Mouse (Mus musculus): ENCODE measurements around the gene Usp43. TPM values are rescaled to one million over a fixed set of nuclear protein-coding genes. Genes with fewer than 3 reads are reported as not detected.
A peak's percentile ranks its signal among the peaks of the same experiment; 100 is the strongest.

Gene Usp43
- total and polyA plus RNA-seq, 2 experiments from 2014 or later: 0.66 to 3.9 TPM

GRCm38 (mm10) chr11:67865100-67865499, 56.9 kb downstream of the Usp43 start:
- no peak overlapping the region for H3K4me2 ChIP-seq (ENCODE audit: low read depth, low read length)
- WGBS: 60% methylated on average over 5 of the region's 5 CpGs
- peaks cover 8% of the 10 kb centered on the region; the same call in 1 of the 2 replicates for H3K4me1 ChIP-seq (ENCODE audit: control insufficient read depth, insufficient read depth)
- no peaks in the 10 kb centered on the region for H3K36me3 ChIP-seq (replicated peaks; ENCODE audit: control insufficient read depth, insufficient read depth, low read length)
- no peak overlapping the region for H3K9ac ChIP-seq (replicated peaks; ENCODE audit: low read depth, low read length)
- no peaks in the 10 kb centered on the region for H3K27me3 ChIP-seq (ENCODE audit: control insufficient read depth, insufficient read depth, low read length)
- no peaks in the 10 kb centered on the region for H3K9me3 ChIP-seq (replicated peaks; ENCODE audit: control insufficient read depth, low read length)
- ATAC-seq (ENCODE audit: insufficient read depth, low read depth) (no peak), DNase-seq (ENCODE audit: low spot score) (no peak)
- H3K4me3 ChIP-seq (ENCODE audit: low read depth, low read length): no peak overlapping the region
- TF ChIP-seq CTCF (IDR thresholded peaks at IDR 0.05; ENCODE audit: low read depth) (peak; percentile 56), EP300 (IDR thresholded peaks at IDR 0.05; ENCODE audit: low read depth) (no peak)
- H3K27ac ChIP-seq (ENCODE audit: low read depth): no peak overlapping the region

DNA sequence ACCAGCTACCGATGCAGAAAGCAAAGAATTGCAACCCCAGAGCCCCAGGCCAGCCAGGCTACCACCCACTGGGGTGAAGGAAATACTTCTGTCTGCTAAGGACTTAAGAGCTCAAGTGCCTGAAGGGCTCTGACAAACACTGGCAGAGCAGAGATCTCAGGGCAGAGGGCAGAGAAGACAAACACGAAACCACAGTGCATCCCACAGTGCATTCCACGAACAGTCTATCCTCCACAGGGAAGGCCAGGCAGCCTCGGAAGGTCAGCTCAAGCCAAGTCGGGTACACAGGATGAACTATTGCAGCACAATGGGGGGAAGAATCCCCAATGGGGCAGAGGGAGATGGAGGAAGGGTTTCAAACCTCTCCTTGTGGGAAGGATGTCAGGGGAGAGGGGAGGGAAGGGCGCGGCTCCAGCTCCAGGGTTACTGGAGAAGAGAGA, 60.5 kb downstream of the Usp43 start:
- peak; percentile 18 for DNase-seq (ENCODE audit: low spot score)
- no peak; the same call in 1 of the 2 replicates for ATAC-seq (ENCODE audit: insufficient read depth, low read depth)
- H3K9ac ChIP-seq (replicated peaks; ENCODE audit: low read depth, low read length): no peak overlapping the region

GRCm38 (mm10) chr11:67860743-67861398, 61.1 kb downstream of the Usp43 start:
- H3K4me1 ChIP-seq (ENCODE audit: control insufficient read depth, insufficient read depth): peaks cover 8% of the 10 kb centered on the region; the same call in 1 of the 2 replicates
- ATAC-seq (ENCODE audit: insufficient read depth, low read depth) (no peak), DNase-seq (ENCODE audit: low spot score) (no peak)
- H3K27me3 ChIP-seq (ENCODE audit: control insufficient read depth, insufficient read depth, low read length): no peaks in the 10 kb centered on the region
- H3K36me3 ChIP-seq (replicated peaks; ENCODE audit: control insufficient read depth, insufficient read depth, low read length): no peaks in the 10 kb centered on the region
- TF ChIP-seq CTCF (IDR thresholded peaks at IDR 0.05; ENCODE audit: low read depth) (no peak), EP300 (IDR thresholded peaks at IDR 0.05; ENCODE audit: low read depth) (no peak)
- WGBS: 57% methylated on average over 7 of the region's 7 CpGs
- no peak overlapping the region for H3K4me2 ChIP-seq (ENCODE audit: low read depth, low read length)
- H3K9ac ChIP-seq (replicated peaks; ENCODE audit: low read depth, low read length): no peak overlapping the region
- H3K4me3 ChIP-seq (ENCODE audit: low read depth, low read length): no peak overlapping the region
- H3K27ac ChIP-seq (ENCODE audit: low read depth): peak overlapping the region; percentile 56; the same call in 1 of the 2 replicates
- no peaks in the 10 kb centered on the region for H3K9me3 ChIP-seq (replicated peaks; ENCODE audit: control insufficient read depth, low read length)

More for the DNA sequence above, 60.5 kb downstream of the Usp43 start:
- Histone ChIP-seq H3K4me3 (ENCODE audit: low read depth, low read length) (no peak overlapping the region), H3K36me3 (replicated peaks; ENCODE audit: control insufficient read depth, insufficient read depth, low read length) (no peaks in the 10 kb centered on the region), H3K4me2 (ENCODE audit: low read depth, low read length) (no peak overlapping the region), H3K4me1 (ENCODE audit: control insufficient read depth, insufficient read depth) (peaks cover 8% of the 10 kb centered on the region; the same call in 1 of the 2 replicates), H3K9me3 (replicated peaks; ENCODE audit: control insufficient read depth, low read length) (no peaks in the 10 kb centered on the region), H3K27ac (ENCODE audit: low read depth) (peak overlapping the region; percentile 56; the same call in 1 of the 2 replicates), H3K27me3 (ENCODE audit: control insufficient read depth, insufficient read depth, low read length) (no peaks in the 10 kb centered on the region)
- WGBS: 21% methylated on average over 7 of the region's 7 CpGs
- TF ChIP-seq CTCF (IDR thresholded peaks at IDR 0.05; ENCODE audit: low read depth) (no peak), EP300 (IDR thresholded peaks at IDR 0.05; ENCODE audit: low read depth) (no peak)

DNA sequence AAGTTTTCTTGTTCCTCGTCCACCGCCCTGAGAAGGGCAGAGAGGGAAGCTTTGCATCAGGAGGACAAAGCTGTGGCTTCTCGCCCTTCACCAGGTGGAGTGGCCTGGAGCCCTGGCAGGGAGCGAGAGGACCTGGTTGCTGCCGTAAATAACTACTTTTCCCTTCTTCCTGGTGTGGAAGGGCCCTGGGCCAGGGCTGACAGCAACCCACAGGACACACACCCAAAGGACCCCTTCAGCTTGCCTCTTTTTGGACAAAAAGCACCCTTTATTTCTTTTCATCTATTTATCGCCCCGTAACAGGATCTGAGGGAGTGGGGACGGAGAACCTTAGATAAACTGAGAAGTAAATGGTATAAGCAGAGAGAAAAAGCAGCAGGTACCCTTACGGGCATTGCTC, 63.4 kb downstream of the Usp43 start:
- H3K9me3 ChIP-seq (replicated peaks; ENCODE audit: control insufficient read depth, low read length): no peaks in the 10 kb centered on the region
- no peak overlapping the region for H3K4me3 ChIP-seq (ENCODE audit: low read depth, low read length)
- peaks cover 8% of the 10 kb centered on the region; the same call in 1 of the 2 replicates for H3K4me1 ChIP-seq (ENCODE audit: control insufficient read depth, insufficient read depth)
- 82% methylated on average over 9 of the region's 9 CpGs for WGBS
- no peaks in the 10 kb centered on the region for H3K36me3 ChIP-seq (replicated peaks; ENCODE audit: control insufficient read depth, insufficient read depth, low read length)
- H3K27ac ChIP-seq (ENCODE audit: low read depth): no peak overlapping the region
- ATAC-seq (ENCODE audit: insufficient read depth, low read depth) (no peak), DNase-seq (ENCODE audit: low spot score) (no peak)
- H3K9ac ChIP-seq (replicated peaks; ENCODE audit: low read depth, low read length): no peak overlapping the region
- no peaks in the 10 kb centered on the region for H3K27me3 ChIP-seq (ENCODE audit: control insufficient read depth, insufficient read depth, low read length)
- TF ChIP-seq CTCF (IDR thresholded peaks at IDR 0.05; ENCODE audit: low read depth) (no peak), EP300 (IDR thresholded peaks at IDR 0.05; ENCODE audit: low read depth) (no peak)
- H3K4me2 ChIP-seq (ENCODE audit: low read depth, low read length): no peak overlapping the region

- ATAC-seq (ENCODE audit: insufficient read depth, low read depth): no peak
- DNase-seq (ENCODE audit: low spot score): peak; percentile 67
- no peaks in the 10 kb centered on the region for H3K36me3 ChIP-seq (replicated peaks; ENCODE audit: control insufficient read depth, insufficient read depth, low read length)
- H3K9ac ChIP-seq (replicated peaks; ENCODE audit: low read depth, low read length): no peak overlapping the region
- H3K27me3 ChIP-seq (ENCODE audit: control insufficient read depth, insufficient read depth, low read length): no peaks in the 10 kb centered on the region
- H3K4me1 ChIP-seq (ENCODE audit: control insufficient read depth, insufficient read depth): no peaks in the 10 kb centered on the region
- no peak overlapping the region for H3K4me3 ChIP-seq (ENCODE audit: low read depth, low read length)
- no peak overlapping the region for H3K4me2 ChIP-seq (ENCODE audit: low read depth, low read length)
- H3K9me3 ChIP-seq (replicated peaks; ENCODE audit: control insufficient read depth, low read length): no peaks in the 10 kb centered on the region
- H3K27ac ChIP-seq (ENCODE audit: low read depth): no peak overlapping the region
- 13% methylated on average over 2 of the region's 2 CpGs for WGBS
- TF ChIP-seq CTCF (IDR thresholded peaks at IDR 0.05; ENCODE audit: low read depth) (peak; percentile 77), EP300 (IDR thresholded peaks at IDR 0.05; ENCODE audit: low read depth) (no peak)
These were observed 66.9 kb downstream of the Usp43 start for GRCm38 (mm10) chr11:67855035-67855434.

Measured in heart, postnatal 0 days (tissue).